24 mouse cellular contexts compared by ENCODE assay signal in the genomic region with DNA sequence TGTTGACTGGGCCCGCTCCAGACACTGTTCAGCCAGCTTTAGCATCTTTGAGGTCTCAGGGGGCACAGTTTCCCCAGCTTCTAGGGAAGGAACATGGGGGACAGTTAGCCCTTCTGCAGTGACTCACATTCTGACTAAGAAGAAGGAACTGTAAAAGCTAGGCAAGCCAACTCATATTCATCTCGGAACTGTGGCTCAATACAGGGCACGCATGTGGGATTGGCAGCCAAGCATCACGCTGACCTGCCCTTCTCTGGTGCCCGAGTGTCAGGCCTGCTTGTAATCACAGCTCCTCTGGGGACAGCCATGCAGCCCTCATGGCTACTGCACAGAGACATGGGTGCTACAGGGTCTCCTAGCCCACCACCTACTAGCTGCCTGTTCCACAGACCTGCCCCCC. TPM values are rescaled to one million over a fixed set of nuclear protein-coding genes. Genes with fewer than 3 reads are reported as not detected.
"Had no signal": no experiment of that assay in that cellular context is flagged by ENCODE, and none has a peak within 500 bp of the region (broad histone marks: within the 10 kb centered on the region; RNA-seq: fewer than 3 reads in every experiment).

No protein-coding gene starts in this region.

- H3K27me3 ChIP-seq: heart, embryonic 13.5 days; heart, embryonic 15.5 days; hindbrain, embryonic 13.5 days; hindbrain, embryonic 15.5 days; liver, embryonic 13.5 days had no signal

- ATAC-seq: hindbrain, postnatal 0 days; intestine, embryonic 16.5 days had no signal

- H3K4me3 ChIP-seq: gastrocnemius, adult 2 months; heart, adult 2 months; heart, embryonic 13.5 days; heart, embryonic 15.5 days; hindbrain, embryonic 13.5 days; hindbrain, embryonic 15.5 days; liver, embryonic 13.5 days had no signal

- H3K4me2 ChIP-seq: heart, embryonic 11.5 days; heart, embryonic 13.5 days; heart, embryonic 15.5 days; hindbrain, embryonic 13.5 days; hindbrain, embryonic 15.5 days; liver, embryonic 11.5 days; liver, embryonic 13.5 days had no signal

- H3K9me3 ChIP-seq: heart, embryonic 13.5 days; heart, embryonic 15.5 days; hindbrain, embryonic 13.5 days; hindbrain, embryonic 15.5 days; liver, embryonic 13.5 days had no signal

- H3K9ac ChIP-seq: heart, embryonic 13.5 days; heart, embryonic 15.5 days; hindbrain, embryonic 13.5 days; hindbrain, embryonic 15.5 days; liver, embryonic 13.5 days had no signal

- H3K27ac ChIP-seq: gastrocnemius, adult 2 months; heart, adult 2 months; heart, embryonic 13.5 days; heart, embryonic 15.5 days; hindbrain, embryonic 13.5 days; hindbrain, embryonic 15.5 days; hindbrain, postnatal 0 days; liver, embryonic 13.5 days had no signal

- DNase-seq: gastrocnemius, adult 2 months; gastrocnemius, postnatal 10 days; gastrocnemius, postnatal 25 days; heart, adult 2 months; heart, postnatal 14 days; heart, postnatal 36 days; kidney, adult 11 months; kidney, adult 2 months; kidney, adult 9 months; kidney, postnatal 14 days; kidney, postnatal 36 days; layer of hippocampus, adult 9-11 months; layer of hippocampus, postnatal 36 days; liver; liver, embryonic 13.5 days had no signal

RNA-seq across cellular contexts. Expression of gene Spata33, which starts 38.3 kb away (rescaled TPM):
- total RNA-seq: hematopoietic stem cell, adult 5-6 weeks had no signal
